Mouse (Mus musculus): ENCODE measurements around the gene Clmn.

- TF ChIP-seq CTCF (IDR thresholded peaks at IDR 0.05; ENCODE audit: control insufficient read depth, insufficient read depth, low read length) (no peak), POLR2A (IDR thresholded peaks at IDR 0.05; ENCODE audit: borderline replicate concordance, control insufficient read depth, low read depth, low read length) (no peak)
These were observed 87.3 kb downstream of the Clmn start for GRCm38 (mm10) chr12:104777603-104778002.

All from bone marrow, adult 2 months (tissue).